Mouse (Mus musculus) lung, postnatal 0 days (tissue): Measurements from ENCODE around the gene Adcy2.

ENCODE experiments used
- CTCF ChIP-seq: IDR thresholded peaks from 2 replicates; pipeline ENCODE4 v1.5.1; 2016; ENCODE audit warnings: antibody characterized with exemption, mild to moderate bottlenecking
- EP300 ChIP-seq: IDR thresholded peaks from 2 replicates; pipeline ENCODE4 v1.6.1; 2016; ENCODE audit warnings: antibody characterized with exemption, mild to moderate bottlenecking, control low read depth

DNA sequence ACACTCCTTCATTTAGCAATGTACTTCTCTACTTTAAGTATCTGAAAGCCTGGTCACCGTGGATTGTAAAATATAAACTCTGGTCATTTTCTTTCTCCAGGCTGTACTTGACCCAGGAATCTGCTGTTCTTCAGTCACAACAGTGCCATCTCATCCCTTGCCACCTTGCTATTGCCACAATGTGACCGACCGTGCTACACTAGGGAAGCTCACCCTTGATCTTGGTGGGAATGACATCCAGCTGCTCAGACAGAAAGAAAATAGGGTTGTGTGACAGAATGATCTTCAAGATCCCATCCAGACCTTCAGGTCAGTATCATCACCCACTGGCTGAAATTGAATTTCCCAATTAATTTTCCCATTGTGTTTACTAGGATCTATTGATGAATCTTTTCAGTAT lies 230.8 kb downstream of the Adcy2 start:
- TF ChIP-seq CTCF (no peak), EP300 (peak; percentile 63; the same call in 1 of the 2 replicates)
